Mouse (Mus musculus) mouse trophoblast stem cell (cell line): Measurements from ENCODE around the gene Trim21.

Experiments
- in situ Hi-C, 2 experiments: fragments of 300-500 bp; cut with MseI, MboI; formaldehyde crosslinking; loops; 2 replicates in 1 of 2; 3 replicates in 1 of 2; pipeline ENCODE4 v1.15.1; 2025

Trim21 gene

GRCm38 (mm10) chr7:102564999-102565997 lies at the start of gene Trim21:
Trim21 (minus strand) TSS chr7:102565486.
- in situ Hi-C loops: no loop called here

DNA sequence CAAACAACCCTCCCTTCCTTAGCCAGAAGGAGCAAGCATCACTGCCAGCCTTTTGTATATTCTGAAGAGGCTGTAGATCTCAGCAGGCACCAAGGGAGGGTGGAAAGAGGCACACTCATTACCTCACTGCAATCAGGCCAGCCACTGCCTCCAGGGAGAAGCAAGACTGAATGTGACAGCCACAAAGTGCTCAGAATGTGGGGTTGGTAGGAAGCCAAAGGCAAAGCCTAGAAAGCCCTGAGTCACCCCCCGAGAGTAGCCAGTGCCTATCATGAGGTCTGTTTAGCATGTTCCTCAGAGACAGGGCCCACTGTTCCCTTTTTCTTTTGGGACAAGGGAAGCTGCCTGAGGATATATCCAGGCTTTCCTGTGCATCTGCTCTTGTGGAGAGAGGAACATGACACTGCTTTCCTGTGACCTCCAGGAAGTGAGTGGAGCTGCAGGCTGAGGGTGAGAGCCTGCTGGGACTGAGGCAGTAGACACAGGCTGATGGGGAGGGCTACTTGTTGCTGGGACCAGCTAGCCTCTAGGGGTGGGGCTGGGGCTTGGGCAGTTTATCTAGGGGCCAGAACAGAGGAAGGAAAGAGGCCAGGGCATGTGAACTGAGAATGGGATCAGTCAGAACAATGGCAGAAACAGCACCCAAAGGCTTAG lies 32.2 kb upstream of the Trim21 start, which contains the start of gene Olfr552:
Olfr552 (plus strand) TSS at position 393 of the 654 bp plus-strand sequence.
- in situ Hi-C loops: no loop called here

DNA sequence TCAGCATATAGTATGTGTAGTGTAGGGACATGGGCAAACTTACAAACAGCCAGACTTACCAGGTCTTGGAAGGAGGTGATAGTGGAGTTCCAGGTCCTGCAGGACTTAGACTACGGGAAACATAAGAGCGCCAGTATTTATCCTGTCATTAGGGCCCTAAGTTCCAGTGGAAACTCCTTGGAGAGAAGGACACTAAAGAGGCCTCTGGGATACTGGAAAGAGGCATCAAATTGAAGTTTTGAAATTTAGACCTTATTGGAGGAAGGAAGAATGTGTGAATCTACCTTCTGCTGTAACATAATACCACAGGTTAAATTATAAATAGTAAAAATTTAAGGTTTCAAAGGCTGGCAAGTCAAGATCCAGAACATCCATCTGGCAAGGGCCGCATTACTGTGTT lies 26.5 kb upstream of the Trim21 start, which contains the start of gene Olfr551:
Olfr551 (minus strand) TSS at position 101 of the 400 bp plus-strand sequence.
- in situ Hi-C loops: no loop called here

- in situ Hi-C loops: no loop called here
These were observed 10.7 kb upstream of the Trim21 start for GRCm38 (mm10) chr7:102575998-102576397.

DNA sequence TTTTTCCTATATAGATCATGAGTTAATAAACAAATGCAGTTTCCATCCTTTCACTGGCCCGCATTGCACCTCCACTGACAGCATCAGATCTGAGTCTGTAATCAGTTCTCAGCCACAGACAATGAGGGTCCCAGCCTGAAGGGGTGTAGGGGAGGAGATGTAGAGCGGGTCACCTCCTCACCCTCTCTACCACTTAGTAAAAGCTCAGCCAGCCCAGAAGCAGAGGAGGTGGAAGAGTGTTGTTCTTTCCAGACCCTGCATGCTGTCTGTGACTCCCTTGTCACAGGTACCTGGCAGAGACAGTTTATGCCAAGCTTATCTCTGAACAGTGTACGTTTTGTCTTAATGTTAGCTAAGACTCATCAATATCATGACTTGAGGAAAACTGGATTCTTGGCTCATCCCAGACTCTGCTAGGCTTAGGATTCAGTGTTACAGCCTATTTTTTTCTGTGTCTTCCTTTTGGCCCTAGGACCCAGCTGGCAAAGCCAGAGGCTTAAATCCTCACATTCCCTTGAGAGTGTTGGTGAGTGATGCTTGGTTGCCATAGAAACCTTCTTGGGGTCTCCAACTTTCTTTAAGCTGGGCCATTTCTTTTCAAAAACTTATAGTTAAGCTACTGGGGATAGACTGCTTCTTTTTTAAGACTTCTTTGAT lies 8.0 kb upstream of the Trim21 start:
- in situ Hi-C loops: no loop called here

DNA sequence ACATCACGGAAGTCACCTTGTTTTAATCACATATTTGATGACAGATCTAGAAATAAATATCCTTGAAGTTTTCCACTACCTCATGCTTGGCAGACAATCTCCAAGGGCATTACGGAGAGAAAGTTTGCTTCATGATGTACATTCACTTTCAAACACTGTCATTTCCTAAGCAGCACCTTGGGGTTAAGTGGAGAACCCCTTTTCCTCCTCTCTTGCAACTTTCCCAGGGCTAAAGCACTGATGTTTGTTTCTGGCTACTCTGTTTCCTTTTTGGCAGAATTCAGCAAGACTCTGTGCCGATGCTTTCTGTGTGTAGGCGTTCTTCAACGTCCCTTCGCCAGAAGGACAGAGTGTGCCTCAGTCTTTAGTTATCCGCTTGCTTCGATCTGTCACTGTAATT lies 5.9 kb upstream of the Trim21 start, which contains the start of gene Olfr550:
Olfr550 (plus strand) TSS at position 301 of the 400 bp plus-strand sequence.
- in situ Hi-C loops: no loop called here

DNA sequence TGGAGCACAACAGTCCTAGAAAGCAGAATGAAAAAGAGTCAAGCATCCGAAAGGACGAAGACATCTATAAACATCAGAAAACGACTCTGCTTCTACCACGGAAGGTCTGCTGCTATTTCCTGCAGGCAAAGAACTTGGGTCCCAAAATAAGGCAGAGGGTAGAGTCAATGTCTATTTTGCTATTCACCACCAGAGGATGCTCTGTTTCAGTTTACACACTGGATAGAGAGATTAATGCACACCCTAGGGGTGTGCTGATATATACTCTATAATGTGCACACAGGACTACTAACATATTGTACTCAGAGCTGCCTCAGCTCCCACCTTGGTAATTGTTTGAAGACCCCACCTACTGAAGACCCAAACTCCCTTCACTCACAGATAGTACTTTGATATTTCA lies 933 bp upstream of the Trim21 start:
- in situ Hi-C loops: no loop called here

DNA sequence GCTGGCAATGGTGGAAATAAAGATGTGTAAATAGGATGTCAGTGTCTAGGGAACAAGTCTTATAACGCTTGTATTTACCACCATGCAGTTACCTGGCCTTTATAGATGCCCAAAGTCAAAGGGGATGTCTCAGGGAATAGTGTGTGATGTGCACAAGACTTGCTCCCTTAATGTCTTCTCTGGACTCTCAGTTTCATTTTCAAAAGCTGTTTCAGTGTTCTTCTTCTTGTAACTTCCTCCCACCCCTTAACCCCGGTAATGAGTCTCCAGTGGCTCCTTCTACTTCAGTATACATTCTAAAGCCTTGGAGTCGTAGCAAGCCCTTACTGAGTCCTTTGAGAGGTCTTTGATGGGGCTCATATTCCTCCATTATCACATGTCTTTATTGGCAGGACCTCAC lies 12.0 kb downstream of the Trim21 start:
- in situ Hi-C loops: no loop called here

DNA sequence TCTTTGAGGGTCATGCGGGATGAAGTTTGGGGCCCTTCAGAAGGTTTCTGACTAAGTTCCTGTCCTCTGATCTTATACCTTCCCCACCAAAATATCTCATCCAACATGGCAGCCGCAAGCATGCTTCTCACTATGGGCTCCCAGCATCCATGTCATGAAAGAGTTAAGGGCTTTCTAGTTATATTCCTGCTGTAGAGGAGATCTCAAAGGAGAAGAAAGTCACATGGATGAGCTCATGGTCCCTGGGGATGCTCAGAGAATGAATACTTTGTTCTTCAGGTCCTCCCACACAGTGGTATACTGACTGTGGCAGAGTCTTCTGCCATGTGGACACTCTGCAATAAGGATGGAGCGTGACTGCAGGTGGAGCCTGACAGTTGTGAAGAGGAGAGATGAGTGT lies 15.7 kb downstream of the Trim21 start, which contains the start of gene Olfr549:
Olfr549 (plus strand) TSS at position 301 of the 400 bp plus-strand sequence.
- in situ Hi-C loops: no loop called here

DNA sequence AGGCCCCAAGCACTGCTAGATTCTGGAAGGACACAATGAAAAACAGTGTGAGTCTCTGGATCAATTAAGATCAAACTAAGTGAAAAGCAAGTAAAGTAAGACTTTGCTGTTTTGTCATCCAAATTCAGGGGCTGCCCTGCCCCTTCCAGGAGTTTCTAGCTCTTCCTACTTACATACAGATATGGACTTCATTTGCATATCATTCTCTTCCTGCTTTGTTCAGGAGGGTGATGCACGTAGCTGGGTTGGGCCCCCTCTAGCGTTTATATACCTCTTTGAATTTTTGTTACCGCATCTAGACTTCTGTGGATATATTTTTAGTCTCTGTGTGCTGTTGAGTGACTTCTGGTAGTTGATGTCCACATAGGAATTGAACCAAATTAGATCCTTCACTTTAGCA lies 24.0 kb downstream of the Trim21 start:
- in situ Hi-C loops: no loop called here

DNA sequence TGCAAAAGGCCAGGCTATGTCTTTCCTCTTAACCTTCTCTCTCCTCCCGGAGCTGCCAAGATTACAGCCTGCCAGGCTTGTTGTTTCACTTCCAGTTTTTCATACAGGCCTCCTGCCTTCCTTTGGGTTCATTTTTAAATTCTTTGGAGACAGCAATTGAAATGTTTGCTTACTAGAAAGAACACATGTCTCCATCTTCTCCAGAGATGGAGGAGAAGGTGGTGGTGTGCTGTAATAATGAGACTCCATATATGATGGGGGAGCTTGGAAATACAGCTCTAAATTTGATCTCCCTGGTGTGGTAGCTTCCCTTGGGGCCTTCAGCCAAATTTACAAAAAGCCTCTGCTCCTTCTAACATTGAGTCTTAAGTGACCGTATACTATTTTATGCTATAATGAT lies 24.7 kb downstream of the Trim21 start, which contains the start of gene Olfr548-ps1:
Olfr548-ps1 (plus strand) TSS at position 301 of the 400 bp plus-strand sequence.
- in situ Hi-C loops: no loop called here

DNA sequence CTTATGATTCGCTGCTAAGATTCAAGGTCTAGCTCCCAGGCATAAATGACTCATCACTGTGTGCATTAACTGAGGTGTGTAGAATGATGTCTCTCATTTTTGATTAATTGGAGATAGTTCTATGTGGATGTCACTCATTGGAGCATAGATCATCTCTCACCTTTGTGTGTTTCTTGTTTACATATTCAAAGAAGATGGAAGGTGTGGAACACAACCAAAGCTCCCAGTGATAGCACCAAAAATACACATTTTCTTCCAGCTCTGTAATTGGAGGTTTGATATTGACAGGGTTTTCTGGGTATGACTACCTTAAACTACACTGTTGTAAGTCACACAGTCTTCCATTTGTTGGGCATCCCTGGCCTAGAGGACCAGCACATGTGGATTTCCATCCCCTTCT lies 30.8 kb downstream of the Trim21 start, which contains the start of gene Olfr547:
Olfr547 (plus strand) TSS at position 301 of the 400 bp plus-strand sequence.
- in situ Hi-C loops: no loop called here

GRCm38 (mm10) chr7:102529052-102529451 lies 36.2 kb downstream of the Trim21 start:
- in situ Hi-C loops: no loop called here

- in situ Hi-C loops: loop anchor here (10.0 kb wide), 2 partner anchors 118 to 398 kb away; partner anchors contain the start of genes Olfr571 (in 2 of the 2) and Olfr554 (in 1 of the 2)
These were observed 48.3 kb downstream of the Trim21 start for GRCm38 (mm10) chr7:102517051-102517335.

DNA sequence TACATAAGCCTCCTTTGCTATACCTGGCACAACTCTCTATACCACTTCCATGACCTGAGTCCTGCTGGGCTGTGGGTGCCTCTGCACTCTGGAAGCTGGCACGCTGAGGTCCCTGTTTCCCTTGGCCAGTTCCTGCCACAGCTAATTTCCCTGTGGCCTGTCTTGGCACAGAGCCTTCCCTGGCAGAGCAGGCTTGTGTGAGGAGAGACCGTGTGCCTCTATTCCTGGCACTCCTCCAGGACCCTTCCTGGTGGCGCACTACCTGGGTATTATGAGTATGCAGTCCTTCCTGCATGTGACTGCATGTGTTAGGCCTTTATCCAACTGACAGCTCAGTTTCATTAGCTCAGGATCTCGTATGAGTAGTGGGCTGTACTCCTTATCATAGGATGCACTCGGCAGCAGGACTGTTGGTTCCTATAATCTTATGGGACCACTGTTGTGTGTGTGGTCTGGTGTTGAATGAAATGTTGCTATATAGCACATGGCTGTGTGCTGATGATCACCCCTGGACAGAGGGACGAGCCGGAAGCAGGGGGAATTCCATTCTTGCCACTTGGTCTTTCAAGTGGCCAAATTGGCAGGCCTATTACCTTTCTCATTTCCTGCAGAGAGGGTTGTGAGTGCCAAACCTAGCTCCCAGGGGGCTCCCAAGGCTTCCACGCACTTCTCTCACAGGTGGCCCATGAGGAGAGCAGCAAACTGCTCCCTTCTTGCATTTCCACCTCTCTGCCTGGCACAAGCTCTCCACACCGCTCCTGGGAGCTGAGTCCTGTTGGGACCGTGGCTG lies 48.8 kb downstream of the Trim21 start:
- in situ Hi-C loops: loop anchor here (10.0 kb wide), 2 partner anchors 118 to 398 kb away; partner anchors contain the start of genes Olfr571 (in 2 of the 2) and Olfr554 (in 1 of the 2)

DNA sequence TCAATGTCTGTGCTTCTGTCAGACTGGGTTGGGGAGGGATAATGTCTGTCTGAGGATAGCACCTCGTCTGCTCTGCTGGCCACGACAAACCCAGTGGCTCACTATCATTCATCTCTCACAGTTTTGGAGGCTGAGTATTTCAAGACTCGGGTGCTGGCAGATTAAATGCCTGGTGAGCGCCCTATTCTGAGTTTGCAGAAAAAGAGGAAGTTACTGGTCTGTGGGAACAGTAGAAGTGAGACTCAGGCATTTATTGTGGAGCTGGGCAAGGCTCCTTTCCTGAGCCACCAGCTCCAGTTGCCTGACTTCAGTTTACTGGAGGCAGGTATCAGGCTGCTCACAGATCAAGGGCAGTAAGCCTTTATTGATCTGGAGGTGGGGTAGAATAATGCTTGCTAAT lies 51.1 kb downstream of the Trim21 start:
- in situ Hi-C loops: loop anchor here (5.0 to 10.0 kb wide), 3 partner anchors 121 to 401 kb away; partner anchors contain the start of genes Olfr554 (in 2 of the 2) and Olfr571 (in 2 of the 2)

GRCm38 (mm10) chr7:102512814-102513435 lies 52.4 kb downstream of the Trim21 start:
- in situ Hi-C loops: loop anchor here (5.0 to 10.0 kb wide), 3 partner anchors 122 to 402 kb away; partner anchors contain the start of genes Olfr554 (in 2 of the 2) and Olfr571 (in 2 of the 2)

GRCm38 (mm10) chr7:102511927-102512326 lies 53.4 kb downstream of the Trim21 start:
- in situ Hi-C loops: loop anchor here (5.0 to 10.0 kb wide), 3 partner anchors 123 to 403 kb away; partner anchors contain the start of genes Olfr554 (in 2 of the 2) and Olfr571 (in 2 of the 2)

DNA sequence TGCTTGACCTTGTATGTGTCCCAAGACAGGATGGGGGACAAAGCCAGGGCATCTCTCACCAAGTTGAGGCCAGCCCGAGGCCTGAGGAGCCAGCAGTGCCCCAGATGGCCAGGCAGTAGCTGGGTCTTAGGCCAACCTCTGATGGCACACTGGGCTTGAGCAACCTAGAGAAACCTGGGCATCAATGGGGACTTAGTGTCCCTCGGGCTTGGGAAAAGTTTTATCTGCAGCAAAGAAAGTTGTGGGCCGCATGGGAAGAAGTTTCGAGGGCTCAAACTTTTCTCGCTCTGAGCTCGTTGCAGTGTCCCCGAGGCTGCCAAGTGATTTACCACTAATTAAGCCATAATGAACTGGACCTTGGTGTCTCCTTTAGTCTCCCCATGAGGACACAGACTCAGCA lies 55.6 kb downstream of the Trim21 start:
- in situ Hi-C loops: loop anchor here (5.0 to 10.0 kb wide), 3 partner anchors 125 to 405 kb away; partner anchors contain the start of genes Olfr554 (in 2 of the 2) and Olfr571 (in 2 of the 2)

GRCm38 (mm10) chr7:102508666-102509065 lies 56.6 kb downstream of the Trim21 start:
- in situ Hi-C loops: no loop called here
